Mouse (Mus musculus) cortical plate, adult 2 months (tissue): ENCODE results near the gene Kmt2b.

Experiments used
- CTCF ChIP-seq: fragments of 200-500 bp; IDR thresholded peaks from 2 replicates; pipeline ENCODE4 v1.5.1; 2011; ENCODE audit warnings: mild to moderate bottlenecking, control low read depth, low read length; ENCODE audit not compliant: insufficient read depth; ENCODE audit errors: extremely low read depth
- POLR2A ChIP-seq: fragments of 200-500 bp; IDR thresholded peaks from 2 replicates; pipeline ENCODE4 v1.6.1; 2011; ENCODE audit warnings: mild to moderate bottlenecking, low read length, control low read depth; ENCODE audit not compliant: insufficient read depth; ENCODE audit errors: extremely low read depth

- TF ChIP-seq POLR2A (no peak), CTCF (no peak)
Observed at GRCm38 (mm10) chr7:30579950-30580349, 8.6 kb downstream of the Kmt2b start.
